Mouse (Mus musculus) layer of hippocampus, adult 2 months (tissue): ENCODE results near the gene Ccdc34. TPM values are rescaled to one million over a fixed set of nuclear protein-coding genes. Genes with fewer than 3 reads are reported as not detected.
"Not testable (repeated sequence)": the region's sequence is repeated elsewhere in the genome, so short reads cannot be mapped to it uniquely, and the experiment has no call there.

Experiments used
- DNase-seq, 2 experiments: peaks; one replicate each; pipeline ENCODE4 v3.0.0; 2022; ENCODE audit warnings: low spot score in 2 of 2
- H3K27ac ChIP-seq: fragments of 200-600 bp; 2 replicates; pipeline ENCODE4 v1.8.1; 2022
- H3K4me3 ChIP-seq: fragments of 200-600 bp; 2 replicates; pipeline ENCODE4 v1.8.1; 2022; ENCODE audit warnings: mild to moderate bottlenecking
- CTCF ChIP-seq: fragments of 200-600 bp; conservative IDR thresholded peaks from 2 replicates; pipeline ENCODE4 v1.8.1; 2022; ENCODE audit warnings: antibody characterized with exemption, mild to moderate bottlenecking, moderate library complexity
- total RNA-seq, 2 experiments: library from RNA; stranded (reverse); gene quantifications; 2 replicates each; pipeline ENCODE4 v1.2.3; 2021

Gene Ccdc34
- total RNA-seq, 2 experiments from 2014 or later, result 16.3 to 20.1 TPM

DNA sequence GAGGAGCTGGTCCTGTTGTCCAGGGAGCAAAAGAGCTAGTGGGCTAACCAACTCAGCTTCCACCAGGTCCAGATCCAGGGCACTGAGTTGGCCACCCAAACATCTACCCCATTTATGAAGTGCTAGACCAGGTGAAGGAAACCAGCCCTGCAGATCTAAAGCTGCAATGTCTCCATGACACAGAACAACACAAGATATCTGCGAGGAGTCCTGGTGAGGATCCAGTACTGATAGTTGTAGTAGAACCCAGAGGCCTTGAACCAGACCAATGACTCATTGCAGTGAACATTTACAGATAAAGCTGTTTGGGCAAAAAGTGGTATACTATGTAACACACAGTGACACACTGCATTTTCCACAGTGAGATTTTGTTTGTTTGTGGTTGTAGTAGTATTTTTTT lies 120.5 kb downstream of the Ccdc34 start:
- no peak for TF ChIP-seq CTCF
- Histone ChIP-seq H3K4me3 (no peak overlapping the region), H3K27ac (no peak overlapping the region)
- no peak for DNase-seq

DNA sequence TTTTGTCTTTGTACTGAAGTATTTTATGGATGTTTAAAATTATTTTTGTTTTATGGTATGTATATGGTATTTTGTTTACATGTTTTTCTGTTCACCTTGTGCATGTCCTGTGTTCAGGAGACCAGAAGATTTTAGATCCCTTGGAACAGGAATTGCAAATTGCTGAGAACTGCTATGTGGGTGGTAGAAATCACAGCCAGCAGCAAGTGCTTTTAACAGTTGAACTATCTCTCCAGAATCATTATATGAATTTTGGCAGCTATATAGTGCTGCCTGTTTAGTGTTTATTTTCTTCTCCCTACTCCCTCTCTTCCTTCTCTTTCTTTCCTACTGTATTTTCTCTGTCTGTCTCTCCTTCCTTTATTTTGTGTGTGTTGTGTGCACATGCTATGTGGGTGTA lies 130.4 kb downstream of the Ccdc34 start:
- not testable (repeated sequence) for H3K4me3 ChIP-seq, H3K27ac ChIP-seq, DNase-seq

GRCm38 (mm10) chr2:110149246-110149645 lies 131.6 kb downstream of the Ccdc34 start:
- TF ChIP-seq CTCF, result no peak
- no peak for DNase-seq
- H3K27ac ChIP-seq, result no peak overlapping the region

DNA sequence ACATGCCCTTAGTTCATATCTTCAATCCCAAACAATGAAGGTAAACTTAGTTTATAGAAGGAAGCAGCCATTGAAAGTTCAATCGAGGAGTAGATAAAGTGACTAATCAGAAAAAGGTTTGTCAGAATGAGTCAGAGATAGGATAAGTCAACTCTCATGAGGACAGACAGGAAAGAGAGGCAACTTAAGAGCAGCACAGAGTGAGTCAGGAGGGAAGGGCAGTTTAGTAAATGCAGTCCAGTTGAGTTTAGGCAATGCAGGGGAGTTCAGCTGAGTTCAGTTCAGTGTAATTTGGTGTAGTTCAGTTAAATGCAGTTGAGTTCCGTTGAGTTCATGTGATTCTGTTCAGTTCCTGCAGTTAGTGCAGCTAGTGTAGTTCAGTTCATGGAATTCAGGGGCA lies 138.7 kb downstream of the Ccdc34 start:
- Histone ChIP-seq H3K4me3 (no peak overlapping the region), H3K27ac (no peak overlapping the region)
- DNase-seq, result no peak
- no peak for TF ChIP-seq CTCF

More at GRCm38 (mm10) chr2:110149246-110149645, 131.6 kb downstream of the Ccdc34 start:
- no peak overlapping the region for H3K4me3 ChIP-seq

DNA sequence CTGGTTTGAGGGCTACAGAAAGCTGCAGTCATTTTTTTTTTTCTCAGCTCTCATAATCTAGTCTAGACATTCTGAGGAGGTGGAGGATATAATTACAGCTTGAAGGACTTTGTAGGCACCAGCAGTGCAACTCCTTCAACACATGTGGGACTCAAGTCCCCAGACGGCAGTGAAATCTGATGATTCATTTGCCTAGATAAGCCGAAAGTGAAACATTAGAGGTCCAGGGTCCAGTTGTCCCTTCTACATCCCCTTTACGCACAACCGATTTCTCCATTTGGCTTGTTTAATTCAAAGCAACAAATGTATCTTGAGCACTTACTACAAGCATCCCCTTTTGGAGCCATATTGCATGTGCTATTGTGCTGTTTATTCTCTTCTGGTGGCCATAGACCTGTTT lies 147.4 kb downstream of the Ccdc34 start:
- H3K27ac ChIP-seq, result no peak overlapping the region
- H3K4me3 ChIP-seq, result no peak overlapping the region
- no peak for DNase-seq
- TF ChIP-seq CTCF, result no peak

DNA sequence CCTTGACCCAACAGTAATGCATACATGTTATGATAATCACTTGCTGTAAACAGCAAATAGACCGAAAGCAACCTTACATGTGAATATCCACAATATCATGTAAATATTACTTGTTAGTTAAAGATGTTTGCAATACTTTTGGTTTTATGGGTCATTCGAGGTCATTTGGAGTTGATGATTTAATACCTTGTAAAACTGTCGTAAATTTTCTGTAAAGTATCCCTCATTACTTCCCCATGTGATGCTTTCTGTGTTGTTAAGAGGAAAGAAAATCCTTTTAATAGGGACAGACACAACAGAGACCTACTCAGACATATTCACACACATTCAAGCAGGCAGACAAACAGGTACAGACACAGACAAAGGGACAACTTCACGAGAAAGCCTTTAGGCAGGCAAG lies 150.1 kb downstream of the Ccdc34 start:
- Histone ChIP-seq H3K27ac (no peak overlapping the region), H3K4me3 (no peak overlapping the region)
- DNase-seq, result no peak
- no peak for TF ChIP-seq CTCF

DNA sequence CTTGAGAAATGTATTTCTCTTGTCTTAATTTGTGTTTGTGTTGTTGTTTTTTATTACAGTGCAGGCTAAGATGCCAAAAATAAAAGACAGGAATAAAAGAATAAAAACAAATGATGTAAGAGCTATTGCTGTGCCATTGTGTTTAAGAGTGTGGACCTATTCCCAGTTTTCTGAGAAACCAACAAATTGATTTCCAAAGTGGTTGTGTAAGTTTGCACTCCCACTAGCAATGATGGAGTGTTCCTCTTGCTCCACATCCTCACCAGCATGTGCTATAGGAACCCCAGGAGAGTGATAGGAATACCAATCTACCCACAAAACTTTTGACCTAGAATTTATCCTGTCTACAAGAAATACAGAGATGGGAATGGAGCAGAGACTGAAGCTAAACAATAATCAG lies 150.7 kb downstream of the Ccdc34 start:
- H3K4me3 ChIP-seq, result no peak overlapping the region
- no peak for DNase-seq
- no peak overlapping the region for H3K27ac ChIP-seq
- no peak for TF ChIP-seq CTCF

- no peak overlapping the region for H3K4me3 ChIP-seq
- no peak overlapping the region for H3K27ac ChIP-seq
- TF ChIP-seq CTCF, result no peak
- no peak for DNase-seq
These were observed 154.8 kb downstream of the Ccdc34 start for GRCm38 (mm10) chr2:110172456-110172855.

DNA sequence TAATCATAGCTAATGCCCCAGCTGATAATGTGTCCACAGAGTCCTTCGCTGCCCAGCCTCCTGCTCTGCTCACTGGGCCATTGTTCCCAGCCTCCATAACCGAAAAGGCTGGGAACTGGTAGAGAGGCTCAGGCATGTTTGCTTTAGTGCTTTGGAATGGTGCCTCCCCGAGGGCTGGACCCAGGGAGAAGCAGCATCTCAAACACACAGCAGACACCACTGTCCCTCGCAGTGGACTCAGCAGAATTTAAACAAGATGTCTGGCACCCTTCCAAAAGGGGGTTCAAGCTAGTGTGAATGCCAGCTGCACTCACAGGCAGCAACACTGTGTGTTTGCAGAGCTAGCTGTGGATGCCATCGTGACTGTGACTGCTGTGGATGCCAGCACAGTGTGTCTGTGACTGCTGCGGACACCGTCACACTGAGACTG lies 156.2 kb downstream of the Ccdc34 start:
- no peak overlapping the region for H3K4me3 ChIP-seq
- no peak for TF ChIP-seq CTCF
- no peak for DNase-seq
- H3K27ac ChIP-seq, result no peak overlapping the region

DNA sequence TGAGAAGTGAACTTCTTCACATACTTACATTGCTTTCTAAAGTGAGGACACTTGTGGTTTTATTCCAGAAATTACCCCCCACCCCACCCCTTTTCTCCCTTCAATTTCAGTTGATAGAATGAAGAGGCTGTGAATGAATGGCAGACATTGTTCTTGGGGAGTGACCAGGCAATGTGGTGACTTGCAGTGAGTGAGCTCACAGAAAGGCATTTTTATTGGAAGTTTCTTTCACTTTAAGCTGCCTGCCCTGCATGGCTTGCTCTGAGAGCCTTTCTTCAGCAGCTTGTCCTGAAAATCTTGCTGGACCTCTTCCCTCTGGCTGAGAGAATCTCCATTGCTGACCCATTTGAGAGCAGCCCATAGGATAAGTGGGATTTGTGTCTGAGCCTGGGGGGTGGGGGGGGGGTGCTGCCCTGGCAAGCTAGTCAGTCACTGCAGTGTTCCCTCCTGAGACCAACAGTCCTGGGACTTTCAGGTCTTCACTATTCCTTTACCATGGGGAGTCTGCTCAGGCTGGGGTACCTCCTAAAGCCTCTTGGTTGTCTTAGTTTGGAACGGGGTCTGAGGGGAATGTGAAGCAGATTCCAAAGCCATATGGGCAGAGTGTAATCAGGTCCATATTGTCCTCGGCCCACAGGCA lies 159.3 kb downstream of the Ccdc34 start:
- no peak for TF ChIP-seq CTCF
- Histone ChIP-seq H3K27ac (peak overlapping the region; percentile 11; the same call in 1 of the 2 replicates), H3K4me3 (no peak overlapping the region)
- no peak for DNase-seq

DNA sequence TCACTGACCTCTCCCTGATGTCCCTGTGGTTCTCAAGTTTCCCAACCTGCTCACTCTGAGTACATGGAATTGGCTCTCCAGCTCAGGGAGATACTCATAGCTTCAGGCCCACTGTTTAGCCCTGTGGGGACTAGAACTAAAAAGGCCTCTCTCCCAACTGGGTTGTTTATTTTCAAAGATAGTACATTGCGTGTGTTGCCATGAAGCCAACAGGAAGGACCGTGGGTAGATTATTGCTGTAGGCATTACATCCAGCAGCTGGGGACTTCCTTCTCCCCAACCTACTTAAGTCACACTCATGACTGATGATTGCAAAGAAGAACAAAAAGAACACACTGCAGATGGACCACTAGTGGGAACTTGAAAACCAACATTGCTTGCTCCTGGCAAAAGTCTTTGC lies 159.8 kb downstream of the Ccdc34 start:
- no peak for TF ChIP-seq CTCF
- no peak for DNase-seq
- Histone ChIP-seq H3K4me3 (no peak overlapping the region), H3K27ac (peak overlapping the region; percentile 11; the same call in 1 of the 2 replicates)

- DNase-seq, result no peak
- TF ChIP-seq CTCF, result no peak
- Histone ChIP-seq H3K27ac (peak overlapping the region; percentile 11; the same call in 1 of the 2 replicates), H3K4me3 (no peak overlapping the region)
These were observed 160.3 kb downstream of the Ccdc34 start for GRCm38 (mm10) chr2:110177879-110178278.

DNA sequence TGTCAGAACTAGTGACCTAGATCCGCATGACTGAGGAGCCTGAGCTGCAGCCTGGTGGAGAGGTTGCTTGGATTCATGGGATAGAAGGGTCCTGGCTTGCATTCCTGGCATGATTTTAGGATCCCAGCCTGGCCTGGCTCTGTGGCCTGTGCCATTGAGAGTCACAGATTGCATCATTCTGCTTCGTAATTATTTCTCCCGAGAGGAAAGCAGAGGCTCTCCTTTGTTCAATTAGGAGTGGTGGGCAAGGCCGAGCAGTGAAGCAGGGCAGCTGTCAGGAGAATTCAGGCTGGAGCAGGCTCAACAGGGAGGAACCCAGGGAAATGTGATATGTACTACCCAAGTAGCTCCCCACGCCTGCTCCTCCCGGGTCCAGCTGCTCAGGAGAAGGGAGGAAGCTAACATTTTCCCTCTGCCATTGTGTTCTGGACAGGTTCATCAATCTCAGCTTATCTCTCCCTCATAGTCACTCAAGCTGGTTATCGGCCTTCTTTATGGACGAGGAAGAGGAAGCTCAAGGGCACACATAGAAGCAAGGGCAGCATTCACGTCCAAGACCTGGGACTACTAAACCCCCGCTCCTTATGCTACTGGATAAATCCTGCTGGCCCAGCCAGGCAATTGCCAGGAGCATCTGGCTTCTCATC lies 162.2 kb downstream of the Ccdc34 start:
- Histone ChIP-seq H3K4me3 (no peak overlapping the region), H3K27ac (peak overlapping the region; percentile 71)
- DNase-seq, result no peak
- TF ChIP-seq CTCF, result no peak

DNA sequence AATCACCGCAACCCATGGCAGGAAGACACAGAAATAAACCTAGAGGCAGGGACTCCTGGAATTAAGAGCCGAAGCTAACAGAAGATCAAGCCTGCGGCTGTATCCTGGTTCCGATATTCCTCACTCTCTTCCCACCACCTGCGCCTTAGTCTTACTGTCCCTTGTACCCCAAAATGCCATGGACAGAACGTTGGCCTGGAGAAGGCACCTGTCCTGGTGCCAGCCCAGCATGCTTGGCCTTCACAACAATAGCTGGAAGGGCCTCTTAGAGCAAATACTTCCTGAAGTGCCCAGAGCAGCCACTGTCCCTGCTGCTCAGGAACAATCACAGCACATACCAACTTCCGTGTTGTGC lies 162.7 kb downstream of the Ccdc34 start:
- peak overlapping the region; percentile 71 for H3K27ac ChIP-seq

DNA sequence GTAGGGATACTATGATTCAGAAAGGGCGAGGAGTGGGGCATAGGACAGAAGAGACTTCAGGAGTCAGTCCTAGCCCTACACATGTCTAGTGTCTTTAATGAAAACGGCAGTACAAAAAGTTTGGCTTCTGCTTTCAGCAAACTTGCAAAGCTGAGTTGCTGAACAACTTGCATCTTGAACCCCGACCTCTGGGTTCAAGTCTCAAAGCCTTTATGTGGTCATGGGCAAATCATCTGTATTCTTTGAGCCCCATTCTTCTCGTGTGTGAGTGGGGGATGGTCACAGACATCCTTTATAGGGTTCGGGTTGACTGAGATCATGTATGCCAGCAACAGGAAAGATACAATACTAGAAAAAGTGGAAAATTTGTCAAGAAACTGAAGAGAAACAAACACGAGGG lies 164.0 kb downstream of the Ccdc34 start:
- TF ChIP-seq CTCF, result no peak
- H3K27ac ChIP-seq, result peak overlapping the region; percentile 46; the same call in 1 of the 2 replicates

More for the DNA sequence above, 162.7 kb downstream of the Ccdc34 start:
- TF ChIP-seq CTCF, result no peak
- no peak overlapping the region for H3K4me3 ChIP-seq
- DNase-seq, result no peak

More for the DNA sequence above, 164.0 kb downstream of the Ccdc34 start:
- H3K4me3 ChIP-seq, result no peak overlapping the region
- no peak for DNase-seq
